Mouse (Mus musculus): ENCODE data around the gene Cilp2.

DNA sequence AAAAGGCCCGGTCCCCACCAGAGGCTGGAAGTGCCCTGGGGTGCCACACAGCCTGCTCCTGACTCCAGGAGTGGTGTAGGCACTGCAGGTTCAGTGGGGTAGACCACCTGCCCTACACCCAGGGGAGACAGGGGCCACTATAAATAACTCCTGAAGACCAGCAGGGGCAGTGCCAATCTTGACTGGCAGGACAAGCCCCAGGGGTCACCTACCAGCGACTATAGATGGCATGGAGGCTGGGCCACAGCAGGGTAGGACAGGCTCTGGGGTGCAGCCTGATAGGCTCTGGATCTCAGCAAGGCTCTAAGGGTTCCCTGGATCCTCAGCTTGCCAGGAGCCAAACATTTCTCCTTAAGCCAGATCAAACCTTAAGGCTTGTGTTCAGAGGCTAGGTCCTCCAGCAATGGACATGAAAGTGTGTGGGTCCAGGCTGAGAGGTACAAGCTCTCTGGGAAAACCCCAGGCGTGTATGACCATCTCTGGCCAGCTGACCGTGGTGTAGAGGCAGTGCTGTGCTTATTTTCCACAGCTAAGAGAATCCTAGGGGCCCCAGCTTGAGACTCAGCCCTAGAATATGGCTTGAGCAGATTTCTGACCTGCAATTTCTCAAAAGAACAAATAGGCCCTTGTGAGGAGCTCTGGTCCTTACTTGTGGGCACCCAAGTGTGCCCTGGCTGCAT, 8.4 kb upstream of the Cilp2 start:
- TF ChIP-seq CTCF (IDR thresholded peaks at IDR 0.05; ENCODE audit: control insufficient read depth, insufficient read depth, insufficient read length) (no peak), FOSL1 (IDR thresholded peaks at IDR 0.05; ENCODE audit: insufficient read depth, low read length, poor library complexity, severe bottlenecking) (no peak), MAX (IDR thresholded peaks at IDR 0.05) (no peak), USF1 (IDR thresholded peaks at IDR 0.05; ENCODE audit: low read depth) (no peak), CEBPB (IDR thresholded peaks at IDR 0.05; ENCODE audit: low read depth) (no peak)
